Mouse (Mus musculus) gonadal fat pad, adult 2 months (tissue): ENCODE data around the gene Lrrc23. TPM values are rescaled to one million over a fixed set of nuclear protein-coding genes. Genes with fewer than 3 reads are reported as not detected.

Experiments
- DNase-seq: peaks from one replicate; pipeline ENCODE4 v3.0.0-alpha.2; 2012; ENCODE audit warnings: low read depth
- polyA plus RNA-seq: library from polyadenylated mRNA; depleted of rRNA; stranded (reverse); fragments of >200 nt; gene quantifications from 2 replicates; pipeline ENCODE4 v1.2.3, GENCODE M21; 2012; rRNA removed

The Lrrc23 gene
- polyA plus RNA-seq, 1 experiment = 3.1 TPM

DNA sequence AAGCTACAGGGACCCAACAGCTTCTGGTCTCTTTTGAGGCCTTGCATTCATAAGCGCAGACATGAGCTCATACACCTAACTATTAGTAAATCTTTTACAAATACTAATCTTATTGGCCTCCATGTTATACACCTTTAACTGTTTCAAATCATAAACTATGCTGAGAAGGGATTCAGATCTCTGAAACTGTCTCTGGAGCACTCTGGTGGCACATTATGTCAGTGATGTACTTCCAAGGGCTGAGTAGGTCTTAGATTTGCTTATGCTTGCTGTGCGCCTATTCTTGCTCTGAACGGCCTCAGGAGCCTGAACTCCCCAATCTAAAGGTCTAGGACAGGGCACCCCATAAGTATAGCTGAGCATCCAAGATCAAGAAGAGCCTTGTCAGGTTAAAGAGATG lies 37.7 kb downstream of the Lrrc23 start:
- no peak for DNase-seq

DNA sequence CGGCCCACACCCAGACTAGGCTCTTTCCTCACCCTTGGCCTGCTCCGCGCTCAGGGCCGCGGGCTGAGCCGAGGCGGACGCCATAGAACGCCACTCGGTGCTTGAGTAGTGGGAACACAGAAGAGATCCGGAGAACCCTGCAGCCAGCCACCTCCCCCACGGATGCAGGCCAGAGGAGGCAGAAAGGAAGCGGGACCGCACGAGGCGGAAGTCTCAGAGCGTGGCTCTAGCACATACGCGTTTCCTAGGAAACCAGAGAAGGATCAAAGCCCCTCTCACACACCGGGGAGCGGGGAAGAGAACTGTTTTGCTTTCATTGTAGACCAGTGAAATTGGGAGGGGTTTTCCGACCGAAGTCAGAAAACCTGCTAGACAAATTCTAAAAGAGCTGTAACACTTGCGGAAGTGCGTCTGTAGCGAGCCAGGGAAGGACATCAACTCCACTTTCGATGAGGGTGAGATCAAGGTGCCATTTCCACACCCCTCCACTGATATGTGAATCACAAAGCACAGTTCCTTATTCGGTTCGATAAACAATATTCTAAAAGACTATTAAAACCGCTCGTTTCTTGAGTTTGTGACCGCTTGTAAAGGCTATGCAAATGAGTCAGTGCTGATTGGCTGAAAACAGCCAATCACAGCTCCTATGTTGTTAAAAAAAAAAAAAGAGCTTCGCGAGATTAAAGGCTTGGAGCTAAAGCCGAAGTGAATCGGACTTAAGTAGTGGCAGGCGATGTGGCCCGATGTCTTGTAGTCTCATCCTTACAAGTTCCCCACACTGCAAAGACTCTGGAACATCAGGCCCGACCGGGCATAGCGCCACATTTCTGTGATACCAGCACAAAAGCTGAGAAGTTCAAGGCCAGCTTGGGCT lies 38.4 kb downstream of the Lrrc23 start, which contains the start of gene Grcc10:
Grcc10 (minus strand) TSS at position 487 of the 874 bp plus-strand sequence.
- DNase-seq = no peak

DNA sequence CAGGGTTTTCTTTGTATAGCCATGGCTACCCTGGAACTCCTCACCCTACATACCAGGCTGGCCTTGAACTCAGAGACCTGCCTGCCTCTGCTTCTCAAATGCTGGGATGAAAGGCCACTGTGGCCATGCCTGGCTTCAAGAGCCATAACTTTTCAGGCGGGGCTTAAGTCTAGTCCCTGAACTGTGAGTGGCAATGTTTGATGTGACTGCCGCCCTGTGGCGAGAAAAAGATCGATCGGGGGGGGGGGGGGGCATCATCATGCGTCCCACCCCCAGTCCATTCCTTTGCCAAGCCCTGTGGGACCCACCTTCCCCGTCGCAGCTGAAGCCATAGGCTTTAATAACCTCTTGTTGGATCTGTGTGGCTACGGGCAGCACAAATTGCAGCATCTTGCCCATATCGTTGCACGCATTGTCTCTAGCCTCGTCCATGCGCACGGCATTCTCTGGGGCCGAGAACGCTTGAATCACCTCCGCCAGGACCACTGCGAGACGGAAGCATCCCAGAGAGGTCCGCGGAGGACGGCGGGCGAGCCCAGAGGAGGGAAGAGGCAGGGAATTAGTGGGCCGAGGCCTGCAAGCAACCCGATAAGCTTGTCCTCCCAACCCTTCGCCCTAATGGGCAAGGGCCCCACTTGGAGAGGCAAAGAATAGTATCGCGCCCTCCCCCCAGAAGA lies 39.2 kb downstream of the Lrrc23 start:
- DNase-seq = no peak

DNA sequence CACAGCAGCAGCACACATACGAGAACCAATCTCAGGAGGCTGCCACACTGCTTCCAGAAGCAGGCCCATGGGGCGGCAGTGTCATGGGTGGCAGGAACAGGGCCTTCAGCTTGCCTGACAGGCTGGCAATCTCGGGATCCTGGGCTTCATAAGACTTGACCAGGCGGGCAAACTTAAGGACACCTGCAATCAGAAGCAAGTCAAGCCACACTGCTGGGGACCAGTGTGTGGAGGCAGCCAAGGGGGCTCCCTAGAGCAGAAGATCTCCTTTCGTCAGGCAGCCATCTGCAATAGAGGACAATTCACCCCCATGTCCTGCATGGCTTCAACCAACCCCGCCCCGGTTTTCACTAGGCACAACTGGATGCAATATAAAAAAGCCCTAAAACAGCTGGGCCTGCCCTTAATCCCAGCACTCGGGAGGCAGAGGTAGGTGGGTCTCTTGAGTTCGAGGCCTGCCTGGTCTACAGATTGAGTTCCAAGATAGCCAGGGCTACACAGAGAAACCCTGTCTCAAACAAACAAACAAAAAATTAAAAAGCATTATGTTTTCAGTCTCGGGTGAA lies 40.2 kb downstream of the Lrrc23 start:
- DNase-seq = no peak

DNA sequence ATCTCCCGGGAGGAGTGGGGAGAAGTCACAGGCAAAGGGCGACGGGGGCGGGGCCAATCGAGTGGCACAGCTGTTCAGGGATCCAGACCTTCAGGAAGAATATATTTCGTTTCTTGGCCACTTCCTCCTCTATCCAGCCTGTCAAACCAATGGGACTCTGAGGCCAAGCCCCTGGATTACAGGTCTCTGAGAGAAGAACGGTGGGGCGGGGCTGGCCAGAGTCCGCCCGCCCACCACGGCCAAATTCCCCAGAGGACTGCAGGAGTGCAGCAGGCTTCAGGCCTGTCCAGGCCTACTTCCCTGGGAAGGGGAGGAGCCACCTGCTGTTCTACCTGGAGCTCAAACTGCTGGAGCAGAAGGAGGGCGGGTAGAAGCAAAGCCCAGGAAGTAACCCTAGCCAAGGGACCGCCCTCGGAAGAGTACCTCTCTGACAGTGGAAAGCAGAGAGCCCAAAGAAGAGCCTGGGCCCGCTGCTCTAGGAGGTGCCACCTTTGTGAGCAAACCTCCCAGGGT lies 41.0 kb downstream of the Lrrc23 start, which contains the start of gene Ptpn6:
Ptpn6 (minus strand) TSS at position 204 of the 513 bp plus-strand sequence.
- DNase-seq = no peak

DNA sequence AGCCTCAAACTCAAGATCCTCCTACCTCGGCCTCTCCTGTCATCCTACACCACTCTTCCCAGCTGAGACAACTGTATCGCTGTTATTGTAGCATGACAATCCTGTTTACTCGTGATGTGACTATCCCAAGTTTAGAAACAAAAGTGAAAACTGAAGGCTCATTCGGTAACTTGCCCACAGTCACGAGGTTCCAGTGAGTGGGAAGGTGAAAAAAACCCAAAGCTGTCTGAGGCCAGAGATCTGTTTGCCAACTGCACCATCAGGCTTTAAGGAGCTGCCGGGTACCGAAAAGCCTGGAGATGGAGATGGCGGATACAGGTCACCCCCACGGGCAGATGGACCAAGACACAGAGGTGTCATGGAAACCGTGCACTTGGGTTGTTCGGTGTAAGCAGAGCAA lies 42.5 kb downstream of the Lrrc23 start:
- DNase-seq = no peak

GRCm38 (mm10) chr6:124734417-124734816 lies 45.1 kb downstream of the Lrrc23 start:
- DNase-seq = no peak

GRCm38 (mm10) chr6:124732476-124733370 lies 46.8 kb downstream of the Lrrc23 start:
- DNase-seq = no peak

DNA sequence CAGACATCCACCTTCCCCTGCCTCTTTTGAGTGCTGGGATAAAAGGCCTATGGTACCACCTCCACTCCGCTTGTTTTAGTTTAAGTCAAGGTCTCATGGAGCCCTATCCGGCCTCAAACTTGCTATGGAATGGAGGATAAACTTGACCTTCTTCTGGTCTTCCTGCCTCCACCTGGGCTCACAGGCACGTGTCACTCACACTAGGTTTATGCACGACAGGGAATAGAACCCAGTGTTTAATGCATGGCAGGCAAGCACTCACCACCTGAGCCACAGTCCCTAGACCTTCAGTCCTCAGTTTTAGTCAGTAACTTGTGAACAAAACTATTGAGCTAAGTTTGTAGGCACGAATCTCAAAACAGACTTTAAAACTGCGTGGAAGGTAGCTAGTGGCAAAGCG lies 48.5 kb downstream of the Lrrc23 start:
- no peak for DNase-seq

DNA sequence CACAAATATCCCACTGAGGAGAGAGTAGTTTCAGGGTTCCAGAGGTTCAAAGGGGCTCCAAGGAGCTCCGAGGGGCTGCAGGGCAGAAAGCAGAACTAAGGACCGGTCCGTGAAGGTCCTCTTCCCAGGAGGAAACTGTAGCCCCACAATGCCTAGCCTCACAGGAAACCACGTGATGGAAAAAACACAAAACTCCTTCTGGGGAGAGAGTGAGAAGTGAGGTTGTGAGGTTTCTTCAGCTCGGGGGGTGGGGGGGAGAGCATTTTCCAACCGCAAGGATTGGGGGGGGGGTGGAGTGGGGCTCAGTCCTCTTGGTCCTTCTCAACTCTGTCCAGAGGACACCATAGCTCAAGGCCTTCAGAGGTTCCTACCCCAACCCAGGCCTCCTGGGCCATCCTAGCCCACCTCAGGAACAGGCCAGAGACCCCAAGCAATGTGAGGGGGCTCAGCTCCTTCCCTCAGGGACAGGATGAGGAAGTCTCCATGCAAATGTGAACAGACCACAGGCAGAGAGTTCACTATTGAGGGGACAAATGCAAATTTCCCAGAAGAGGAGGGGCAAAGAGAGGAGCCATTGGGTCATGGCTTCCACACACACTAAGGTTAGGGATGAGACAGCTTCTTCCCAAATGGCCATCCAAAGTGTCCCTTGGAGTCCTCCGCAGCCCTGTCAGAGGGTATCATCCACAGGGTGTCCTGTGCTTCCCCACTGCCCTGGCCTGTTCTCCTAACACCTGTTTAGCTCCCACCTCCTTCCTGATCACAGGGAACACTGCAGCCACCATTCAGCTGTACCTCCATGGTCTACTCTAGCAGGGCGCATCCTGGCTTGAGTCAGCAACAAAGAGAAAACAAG lies 49.4 kb downstream of the Lrrc23 start:
- no peak for DNase-seq

- no peak for DNase-seq
Measured at GRCm38 (mm10) chr6:124728621-124729020, 50.9 kb downstream of the Lrrc23 start.

DNA sequence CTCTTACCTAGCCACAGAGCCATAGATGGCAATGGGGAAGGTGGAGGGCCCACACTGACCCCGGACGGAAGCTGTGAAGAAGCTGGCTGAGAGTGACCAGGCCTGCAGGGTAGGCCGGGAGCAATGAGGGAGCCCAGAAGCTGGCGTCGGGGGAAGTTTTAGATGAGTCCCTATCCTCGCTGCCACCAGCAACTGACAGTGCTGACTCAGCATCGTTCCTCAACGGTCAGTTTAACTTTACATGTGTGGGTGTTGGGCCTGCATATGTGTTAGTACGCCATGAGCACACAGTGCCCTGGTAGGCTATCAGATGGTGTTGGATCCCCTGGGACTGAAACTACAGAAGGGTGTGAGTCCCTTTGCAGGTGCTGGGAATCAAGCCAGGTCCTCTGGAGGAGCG lies 55.1 kb downstream of the Lrrc23 start:
- no peak for DNase-seq

DNA sequence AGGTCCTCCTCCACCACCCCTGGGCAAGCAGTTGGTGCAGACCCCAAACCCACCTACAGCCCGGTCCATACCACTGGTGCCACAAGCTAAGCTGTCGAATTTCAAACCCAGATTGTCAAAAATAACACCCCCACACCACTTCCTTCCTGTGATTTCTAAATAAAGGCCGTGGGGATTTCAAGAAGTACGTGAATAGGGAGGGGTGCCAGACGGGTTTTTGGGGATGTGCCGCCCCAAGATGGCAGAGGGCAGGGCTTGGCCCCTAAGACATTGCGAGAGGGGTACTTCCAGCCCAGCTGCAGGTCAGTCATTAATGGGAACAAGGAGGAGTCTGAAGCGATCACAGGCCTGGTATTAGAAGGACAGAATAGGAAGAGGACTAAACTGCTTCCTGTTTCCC lies 56.0 kb downstream of the Lrrc23 start:
- no peak for DNase-seq

DNA sequence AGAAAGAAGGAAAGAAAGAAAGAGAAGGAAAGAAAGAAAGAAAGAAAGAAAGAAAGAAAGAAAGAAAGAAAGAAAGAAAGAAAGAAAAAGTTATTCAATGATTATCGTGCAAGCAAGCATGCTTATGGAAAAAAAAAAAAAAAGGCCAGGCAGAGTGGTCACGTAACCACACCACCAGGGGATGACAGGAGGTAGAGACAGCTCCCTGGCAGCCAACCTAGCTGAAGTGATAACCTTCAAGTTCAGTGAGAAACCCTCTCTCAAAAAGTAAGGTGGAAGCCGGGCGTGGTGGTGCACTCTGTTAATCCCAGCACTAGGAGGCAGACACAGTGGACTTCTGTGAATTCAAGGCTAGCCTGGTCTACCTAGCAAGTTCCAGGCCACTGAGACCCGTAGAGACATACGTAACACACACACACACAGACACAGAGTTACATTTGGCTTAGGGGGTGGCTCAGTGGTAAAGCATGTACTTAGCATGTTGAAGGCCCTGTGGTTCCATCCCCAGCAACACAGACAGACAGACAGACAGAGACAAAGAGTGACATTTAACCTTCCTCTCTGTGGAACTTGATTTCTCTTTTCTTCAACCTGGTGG lies 56.6 kb downstream of the Lrrc23 start:
- no peak for DNase-seq

- DNase-seq = no peak
Measured at GRCm38 (mm10) chr6:124720904-124721303, 58.6 kb downstream of the Lrrc23 start.

Other genes starting within 250 kb of the Lrrc23 start
- 141 and 152 TPM in 2 replicates for gene C1s1, start 237.4 kb downstream of the Lrrc23 start, polyA plus RNA-seq
- gene C1rb, start 209.4 kb downstream of the Lrrc23 start, polyA plus RNA-seq = 0.10 TPM in 1 of 2 replicates, not detected in the other
- 2.1 and 2.5 TPM in 2 replicates for gene C1s2, start 143.6 kb downstream of the Lrrc23 start, polyA plus RNA-seq
- 141 and 147 TPM in 2 replicates for gene Lpcat3, start 116.7 kb downstream of the Lrrc23 start, polyA plus RNA-seq
- gene Emg1, start 67.5 kb downstream of the Lrrc23 start, polyA plus RNA-seq = 43.6 and 44.2 TPM in 2 replicates
- 131 and 138 TPM in 2 replicates for gene Phb2, start 67.4 kb downstream of the Lrrc23 start, polyA plus RNA-seq
- 24.2 and 25.2 TPM in 2 replicates for gene Ptpn6, start 41.0 kb downstream of the Lrrc23 start, polyA plus RNA-seq
- gene Grcc10, start 38.4 kb downstream of the Lrrc23 start, polyA plus RNA-seq = 329 and 371 TPM in 2 replicates
- not detected in 2 replicates for gene Gm45234, start 23.7 kb downstream of the Lrrc23 start, polyA plus RNA-seq
- gene Atn1, start 23.2 kb downstream of the Lrrc23 start, polyA plus RNA-seq = 22.4 and 55.8 TPM in 2 replicates
- gene Eno2, start 10.1 kb downstream of the Lrrc23 start, polyA plus RNA-seq = 5.3 TPM in 2 replicates
- 19.8 and 20.5 TPM in 2 replicates for gene Spsb2, start 28.9 kb upstream of the Lrrc23 start, polyA plus RNA-seq
- gene Tpi1, start 34.6 kb upstream of the Lrrc23 start, polyA plus RNA-seq = 494 and 839 TPM in 2 replicates
- 107 and 120 TPM in 2 replicates for gene Usp5, start 49.8 kb upstream of the Lrrc23 start, polyA plus RNA-seq
- gene Cdca3, start 49.8 kb upstream of the Lrrc23 start, polyA plus RNA-seq = 7.5 and 8.2 TPM in 2 replicates
- 0.07 and 0.51 TPM in 2 replicates for gene Gnb3, start 60.5 kb upstream of the Lrrc23 start, polyA plus RNA-seq
- 21.4 and 24.2 TPM in 2 replicates for gene P3h3, start 78.0 kb upstream of the Lrrc23 start, polyA plus RNA-seq
- gene Gpr162, start 84.3 kb upstream of the Lrrc23 start, polyA plus RNA-seq = 1.0 and 1.9 TPM in 2 replicates
- 0.50 and 0.95 TPM in 2 replicates for gene Cd4, start 108.5 kb upstream of the Lrrc23 start, polyA plus RNA-seq
- 2.4 and 3.1 TPM in 2 replicates for gene Lag3, start 132.0 kb upstream of the Lrrc23 start, polyA plus RNA-seq
- gene Ptms, start 140.4 kb upstream of the Lrrc23 start, polyA plus RNA-seq = 811 and 1,192 TPM in 2 replicates
- gene Mlf2, start 151.7 kb upstream of the Lrrc23 start, polyA plus RNA-seq = 363 and 367 TPM in 2 replicates
- 180 and 195 TPM in 2 replicates for gene Cops7a, start 185.8 kb upstream of the Lrrc23 start, polyA plus RNA-seq
- 1.3 and 2.0 TPM in 2 replicates for gene Pianp, start 217.0 kb upstream of the Lrrc23 start, polyA plus RNA-seq
- gene Zfp384, start 229.4 kb upstream of the Lrrc23 start, polyA plus RNA-seq = 41.9 and 45.0 TPM in 2 replicates